Mouse (Mus musculus): Measurements from ENCODE around the gene Chst11. TPM values are rescaled to one million over a fixed set of nuclear protein-coding genes. Genes with fewer than 3 reads are reported as not detected.

Gene Chst11
- polyA plus RNA-seq, 1 experiment from 2014 or later = 2.5 TPM

GRCm38 (mm10) chr10:83201525-83201924 lies 216.2 kb downstream of the Chst11 start:
- Histone ChIP-seq H3K4me1 (no peaks in the 10 kb centered on the region), H3K4me2 (replicated peaks) (no peak overlapping the region), H3K27ac (no peak overlapping the region), H3K9me3 (replicated peaks) (no peaks in the 10 kb centered on the region), H3K4me3 (no peak overlapping the region), H3K36me3 (no peaks in the 10 kb centered on the region), H3K27me3 (no peaks in the 10 kb centered on the region), H3K9ac (no peak overlapping the region)
- WGBS = 91% methylated on average over 7 of the region's 7 CpGs
- no peak for ATAC-seq (ENCODE audit: low FRiP score)

GRCm38 (mm10) chr10:83202906-83203702 lies 217.8 kb downstream of the Chst11 start:
- H3K9ac ChIP-seq = no peak overlapping the region
- H3K9me3 ChIP-seq (replicated peaks) = no peaks in the 10 kb centered on the region
- H3K27ac ChIP-seq = no peak overlapping the region
- no peaks in the 10 kb centered on the region for H3K4me1 ChIP-seq
- 87% methylated on average over 14 of the region's 14 CpGs for WGBS
- H3K27me3 ChIP-seq = no peaks in the 10 kb centered on the region
- no peak overlapping the region for H3K4me3 ChIP-seq
- no peak overlapping the region for H3K4me2 ChIP-seq (replicated peaks)
- no peaks in the 10 kb centered on the region for H3K36me3 ChIP-seq
- no peak for ATAC-seq (ENCODE audit: low FRiP score)

GRCm38 (mm10) chr10:83208436-83208835 lies 223.1 kb downstream of the Chst11 start:
- H3K9ac ChIP-seq = no peak overlapping the region
- H3K4me1 ChIP-seq = no peaks in the 10 kb centered on the region; the same call in 1 of the 2 replicates
- 85% methylated on average over 7 of the region's 7 CpGs for WGBS
- H3K4me2 ChIP-seq (replicated peaks) = no peak overlapping the region
- H3K9me3 ChIP-seq (replicated peaks) = no peaks in the 10 kb centered on the region
- no peaks in the 10 kb centered on the region for H3K36me3 ChIP-seq
- H3K27ac ChIP-seq = no peak overlapping the region
- no peak overlapping the region for H3K4me3 ChIP-seq
- ATAC-seq (ENCODE audit: low FRiP score) = no peak
- no peaks in the 10 kb centered on the region for H3K27me3 ChIP-seq

GRCm38 (mm10) chr10:83209388-83209787 lies 224.1 kb downstream of the Chst11 start:
- no peak overlapping the region for H3K4me2 ChIP-seq (replicated peaks)
- H3K27ac ChIP-seq = no peak overlapping the region
- no peak overlapping the region for H3K4me3 ChIP-seq
- H3K9me3 ChIP-seq (replicated peaks) = no peaks in the 10 kb centered on the region
- H3K27me3 ChIP-seq = no peaks in the 10 kb centered on the region
- H3K4me1 ChIP-seq = no peaks in the 10 kb centered on the region; the same call in 1 of the 2 replicates
- no peak for ATAC-seq (ENCODE audit: low FRiP score)
- 76% methylated on average over 12 of the region's 12 CpGs for WGBS
- no peaks in the 10 kb centered on the region for H3K36me3 ChIP-seq
- no peak overlapping the region for H3K9ac ChIP-seq

GRCm38 (mm10) chr10:83210122-83210521 lies 224.8 kb downstream of the Chst11 start:
- H3K4me2 ChIP-seq (replicated peaks) = no peak overlapping the region
- no peak for ATAC-seq (ENCODE audit: low FRiP score)
- H3K9me3 ChIP-seq (replicated peaks) = no peaks in the 10 kb centered on the region
- no peak overlapping the region for H3K4me3 ChIP-seq
- H3K9ac ChIP-seq = no peak overlapping the region
- 65% methylated on average over 16 of the region's 16 CpGs for WGBS
- H3K27ac ChIP-seq = no peak overlapping the region
- H3K27me3 ChIP-seq = no peaks in the 10 kb centered on the region
- no peaks in the 10 kb centered on the region for H3K36me3 ChIP-seq
- H3K4me1 ChIP-seq = no peaks in the 10 kb centered on the region; the same call in 1 of the 2 replicates

- no peak overlapping the region for H3K27ac ChIP-seq
- WGBS = 28% methylated on average over 6 of the region's 6 CpGs
- H3K4me1 ChIP-seq = no peaks in the 10 kb centered on the region; the same call in 1 of the 2 replicates
- H3K4me3 ChIP-seq = no peak overlapping the region
- no peak overlapping the region for H3K4me2 ChIP-seq (replicated peaks)
- H3K36me3 ChIP-seq = no peaks in the 10 kb centered on the region
- H3K9me3 ChIP-seq (replicated peaks) = no peaks in the 10 kb centered on the region
- H3K27me3 ChIP-seq = no peaks in the 10 kb centered on the region
- no peak overlapping the region for H3K9ac ChIP-seq
- ATAC-seq (ENCODE audit: low FRiP score) = no peak
These were observed 225.8 kb downstream of the Chst11 start for GRCm38 (mm10) chr10:83210968-83211583.

- Histone ChIP-seq H3K9me3 (replicated peaks) (no peaks in the 10 kb centered on the region), H3K4me3 (no peak overlapping the region), H3K27me3 (no peaks in the 10 kb centered on the region), H3K36me3 (no peaks in the 10 kb centered on the region), H3K9ac (no peak overlapping the region), H3K4me2 (replicated peaks) (no peak overlapping the region), H3K27ac (no peak overlapping the region), H3K4me1 (no peaks in the 10 kb centered on the region; the same call in 1 of the 2 replicates)
- WGBS = 89% methylated on average over 4 of the region's 4 CpGs
- ATAC-seq (ENCODE audit: low FRiP score) = no peak
These were observed 227.3 kb downstream of the Chst11 start for GRCm38 (mm10) chr10:83212618-83213017.

- no peak overlapping the region for H3K27ac ChIP-seq
- H3K4me1 ChIP-seq = no peaks in the 10 kb centered on the region
- H3K4me2 ChIP-seq (replicated peaks) = no peak overlapping the region
- H3K27me3 ChIP-seq = no peaks in the 10 kb centered on the region
- WGBS = 76% methylated on average over 5 of the region's 5 CpGs
- H3K9ac ChIP-seq = no peak overlapping the region
- H3K4me3 ChIP-seq = no peak overlapping the region
- H3K9me3 ChIP-seq (replicated peaks) = no peaks in the 10 kb centered on the region
- ATAC-seq (ENCODE audit: low FRiP score) = no peak
- no peaks in the 10 kb centered on the region for H3K36me3 ChIP-seq
These were observed 230.3 kb downstream of the Chst11 start for GRCm38 (mm10) chr10:83215559-83215958.

- H3K9me3 ChIP-seq (replicated peaks) = no peaks in the 10 kb centered on the region
These were observed 232.0 kb downstream of the Chst11 start for GRCm38 (mm10) chr10:83217256-83217655.

GRCm38 (mm10) chr10:83218778-83219177 lies 233.5 kb downstream of the Chst11 start:
- no peaks in the 10 kb centered on the region for H3K4me1 ChIP-seq
- H3K27ac ChIP-seq = no peak overlapping the region
- no peak overlapping the region for H3K4me3 ChIP-seq
- H3K27me3 ChIP-seq = no peaks in the 10 kb centered on the region
- no peaks in the 10 kb centered on the region for H3K36me3 ChIP-seq
- H3K4me2 ChIP-seq (replicated peaks) = no peak overlapping the region
- no peaks in the 10 kb centered on the region for H3K9me3 ChIP-seq (replicated peaks)
- peak; percentile 52; the same call in 1 of the 2 replicates for ATAC-seq (ENCODE audit: low FRiP score)
- no peak overlapping the region for H3K9ac ChIP-seq
- WGBS = 52% methylated on average over 2 of the region's 2 CpGs

More at GRCm38 (mm10) chr10:83217256-83217655, 232.0 kb downstream of the Chst11 start:
- Histone ChIP-seq H3K27me3 (no peaks in the 10 kb centered on the region), H3K36me3 (no peaks in the 10 kb centered on the region), H3K9ac (no peak overlapping the region), H3K27ac (no peak overlapping the region), H3K4me3 (no peak overlapping the region), H3K4me2 (replicated peaks) (no peak overlapping the region), H3K4me1 (no peaks in the 10 kb centered on the region)
- 65% methylated on average over 5 of the region's 5 CpGs for WGBS
- no peak for ATAC-seq (ENCODE audit: low FRiP score)

GRCm38 (mm10) chr10:83219729-83220128 lies 234.4 kb downstream of the Chst11 start:
- H3K27me3 ChIP-seq = no peaks in the 10 kb centered on the region
- H3K4me1 ChIP-seq = no peaks in the 10 kb centered on the region
- WGBS = 23% methylated on average over 12 of the region's 12 CpGs
- no peak overlapping the region for H3K4me2 ChIP-seq (replicated peaks)
- no peaks in the 10 kb centered on the region for H3K36me3 ChIP-seq
- H3K9me3 ChIP-seq (replicated peaks) = no peaks in the 10 kb centered on the region
- H3K9ac ChIP-seq = no peak overlapping the region
- H3K27ac ChIP-seq = no peak overlapping the region
- peak; percentile 64 for ATAC-seq (ENCODE audit: low FRiP score)
- no peak overlapping the region for H3K4me3 ChIP-seq

- H3K4me3 ChIP-seq = no peak overlapping the region
- no peaks in the 10 kb centered on the region for H3K36me3 ChIP-seq
- 90% methylated on average over 10 of the region's 10 CpGs for WGBS
- no peak overlapping the region for H3K27ac ChIP-seq
- no peak for ATAC-seq (ENCODE audit: low FRiP score)
- no peaks in the 10 kb centered on the region for H3K9me3 ChIP-seq (replicated peaks)
- H3K27me3 ChIP-seq = no peaks in the 10 kb centered on the region
- no peak overlapping the region for H3K4me2 ChIP-seq (replicated peaks)
- H3K9ac ChIP-seq = no peak overlapping the region
- H3K4me1 ChIP-seq = no peaks in the 10 kb centered on the region
These were observed 234.9 kb downstream of the Chst11 start for GRCm38 (mm10) chr10:83220217-83220616.
